Mouse (Mus musculus) testis, adult 2 months (tissue): Measurements from ENCODE around the gene Il12rb1. TPM values are rescaled to one million over a fixed set of nuclear protein-coding genes. Genes with fewer than 3 reads are reported as not detected.

Experiments used
- H3K27ac ChIP-seq: fragments of 200-500 bp; 2 replicates; pipeline ENCODE4 v1.5.1; 2012; ENCODE audit warnings: low read depth, low read length; ENCODE audit not compliant: control insufficient read depth, insufficient read depth
- H3K27me3 ChIP-seq: fragments of 200-500 bp; 2 replicates; pipeline ENCODE4 v1.6.1; 2012; ENCODE audit warnings: mild to moderate bottlenecking, low read length, moderate library complexity; ENCODE audit not compliant: control insufficient read depth, insufficient read depth
- H3K36me3 ChIP-seq: fragments of 200-500 bp; 2 replicates; pipeline ENCODE4 v1.6.1; 2012; ENCODE audit warnings: mild to moderate bottlenecking, low read length; ENCODE audit not compliant: control insufficient read depth, insufficient read depth
- H3K4me1 ChIP-seq: fragments of 200-500 bp; 2 replicates; pipeline ENCODE4 v1.6.1; 2012; ENCODE audit warnings: low read length; ENCODE audit not compliant: control insufficient read depth, insufficient read depth
- H3K4me3 ChIP-seq: fragments of 200-500 bp; 2 replicates; pipeline ENCODE4 v1.5.1; 2012; ENCODE audit warnings: low read depth, mild to moderate bottlenecking, low read length, moderate library complexity, mixed read lengths; ENCODE audit not compliant: control insufficient read depth
- CTCF ChIP-seq: fragments of 200-500 bp; IDR thresholded peaks from 2 replicates; pipeline ENCODE4 v1.5.1; 2012; ENCODE audit warnings: low read depth, mild to moderate bottlenecking, inconsistent platforms, low read length, moderate library complexity; ENCODE audit not compliant: control insufficient read depth, insufficient read depth, insufficient replicate concordance
- POLR2A ChIP-seq: fragments of 200-500 bp; IDR thresholded peaks from 2 replicates; pipeline ENCODE4 v1.6.1; 2012; ENCODE audit warnings: low read depth, mild to moderate bottlenecking, inconsistent platforms, low read length, moderate library complexity; ENCODE audit not compliant: control insufficient read depth
- polyA plus RNA-seq: library from polyadenylated mRNA; depleted of rRNA; stranded (reverse); fragments of >200 nt; gene quantifications from 2 replicates; pipeline ENCODE4 v1.2.3, GENCODE M21; 2012; rRNA removed

Il12rb1 gene
- polyA plus RNA-seq: 0.25 and 0.40 TPM in 2 replicates

GRCm38 (mm10) chr8:70808239-70808638, at the start of gene Il12rb1:
Gene Il12rb1 (plus strand): TSS chr8:70808449.
- no peak within 1 kb of the TSS for H3K27ac ChIP-seq
- H3K4me1 ChIP-seq: peaks cover 8% of the 10 kb centered on the region
- H3K27me3 ChIP-seq: no peaks in the 10 kb centered on the region; the same call in 1 of the 2 replicates
- H3K4me3 ChIP-seq: no peak within 1 kb of the TSS
- no peaks in the 10 kb centered on the region for H3K36me3 ChIP-seq
- TF ChIP-seq CTCF (no peak), POLR2A (no peak)

GRCm38 (mm10) chr8:70758616-70759561, 49.4 kb upstream of the Il12rb1 start:
- Histone ChIP-seq H3K4me3 (no peak overlapping the region), H3K4me1 (peaks cover 23% of the 10 kb centered on the region)
- TF ChIP-seq CTCF: no peak
- TF ChIP-seq POLR2A: no peak

GRCm38 (mm10) chr8:70760350-70760749, 47.9 kb upstream of the Il12rb1 start:
- Histone ChIP-seq H3K36me3 (no peaks in the 10 kb centered on the region), H3K4me3 (peak overlapping the region; percentile 81), H3K27me3 (no peaks in the 10 kb centered on the region), H3K4me1 (peaks cover 15% of the 10 kb centered on the region), H3K27ac (peak overlapping the region; percentile 39)
- no peak for TF ChIP-seq CTCF
- TF ChIP-seq POLR2A: no peak

More at GRCm38 (mm10) chr8:70758616-70759561, 49.4 kb upstream of the Il12rb1 start:
- Histone ChIP-seq H3K27me3 (no peaks in the 10 kb centered on the region), H3K27ac (no peak overlapping the region), H3K36me3 (no peaks in the 10 kb centered on the region)

- Histone ChIP-seq H3K36me3 (no peaks in the 10 kb centered on the region), H3K4me3 (peak within 1 kb of the TSS; percentile 81), H3K4me1 (peaks cover 15% of the 10 kb centered on the region), H3K27me3 (no peaks in the 10 kb centered on the region), H3K27ac (peak within 1 kb of the TSS; percentile 70)
- TF ChIP-seq POLR2A: peak; percentile 72
- no peak for TF ChIP-seq CTCF
Measured at GRCm38 (mm10) chr8:70760775-70761406, 47.4 kb upstream of the Il12rb1 start, which contains the start of gene Mpv17l2. Gene Mpv17l2 (minus strand): TSS chr8:70760946.

GRCm38 (mm10) chr8:70762118-70762517, 46.1 kb upstream of the Il12rb1 start:
- H3K27me3 ChIP-seq: no peaks in the 10 kb centered on the region
- no peaks in the 10 kb centered on the region for H3K36me3 ChIP-seq
- H3K4me3 ChIP-seq: no peak overlapping the region
- H3K27ac ChIP-seq: no peak overlapping the region
- peaks cover 23% of the 10 kb centered on the region for H3K4me1 ChIP-seq
- TF ChIP-seq CTCF: no peak
- no peak for TF ChIP-seq POLR2A

GRCm38 (mm10) chr8:70763354-70763753, 44.9 kb upstream of the Il12rb1 start:
- Histone ChIP-seq H3K36me3 (no peaks in the 10 kb centered on the region), H3K27ac (no peak overlapping the region), H3K27me3 (no peaks in the 10 kb centered on the region), H3K4me3 (no peak overlapping the region), H3K4me1 (peaks cover 23% of the 10 kb centered on the region)
- TF ChIP-seq CTCF (peak; percentile 88; the same call in 1 of the 2 replicates), POLR2A (no peak)

- Histone ChIP-seq H3K27ac (no peak overlapping the region), H3K4me3 (no peak overlapping the region), H3K27me3 (no peaks in the 10 kb centered on the region), H3K4me1 (peaks cover 23% of the 10 kb centered on the region), H3K36me3 (no peaks in the 10 kb centered on the region)
- TF ChIP-seq CTCF: no peak
- TF ChIP-seq POLR2A: no peak
Measured at GRCm38 (mm10) chr8:70764026-70764425, 44.2 kb upstream of the Il12rb1 start.
